Mouse (Mus musculus) thymus, postnatal 14 days (tissue): ENCODE data around the gene Odf4.
"Not testable (repeated sequence)": the region's sequence is repeated elsewhere in the genome, so short reads cannot be mapped to it uniquely, and the experiment has no call there.

ENCODE experiments used
- DNase-seq: peaks from one replicate; pipeline ENCODE4 v3.0.0; 2021

Gene Odf4

DNA sequence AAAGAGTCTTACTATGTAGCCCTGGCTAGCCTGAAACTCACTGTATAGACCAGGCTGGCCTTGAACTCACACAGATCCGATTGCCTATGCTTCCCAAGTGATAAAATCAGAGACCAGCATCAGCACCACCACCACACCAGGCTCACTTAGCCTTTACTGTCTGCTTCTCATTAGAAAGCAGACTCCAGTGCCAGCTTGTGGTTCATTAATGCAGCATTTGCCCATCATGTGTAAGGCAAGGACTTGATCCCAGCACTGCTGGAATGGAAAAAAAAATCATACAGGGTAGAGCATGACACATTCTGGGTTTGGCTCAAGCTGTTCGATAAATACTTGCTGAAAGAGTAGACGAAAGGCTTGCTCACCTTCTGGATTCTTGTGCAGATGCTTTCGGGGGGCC lies 19.1 kb upstream of the Odf4 start:
- DNase-seq, result no peak

GRCm38 (mm10) chr11:68945245-68945644 lies 18.4 kb upstream of the Odf4 start:
- DNase-seq, result no peak

DNA sequence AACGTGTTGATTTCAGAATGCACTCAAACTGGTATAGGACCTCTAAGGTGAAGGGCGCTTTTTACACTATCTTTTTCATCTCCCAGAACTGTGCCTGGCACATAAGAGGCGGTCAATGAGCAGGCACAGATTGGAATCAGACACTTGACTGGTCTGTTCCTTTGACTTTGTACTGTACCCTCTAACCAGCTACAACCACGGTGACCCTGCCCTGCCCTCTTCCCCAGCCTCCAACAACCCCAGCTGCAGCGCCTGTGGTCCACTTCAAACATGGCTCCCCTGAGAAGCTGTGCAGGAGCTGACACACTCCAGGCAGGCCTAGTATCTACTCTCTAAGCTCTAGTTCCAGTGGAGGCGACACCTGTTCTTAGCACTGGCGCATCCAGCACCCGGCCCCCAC lies 15.8 kb upstream of the Odf4 start:
- no peak for DNase-seq

DNA sequence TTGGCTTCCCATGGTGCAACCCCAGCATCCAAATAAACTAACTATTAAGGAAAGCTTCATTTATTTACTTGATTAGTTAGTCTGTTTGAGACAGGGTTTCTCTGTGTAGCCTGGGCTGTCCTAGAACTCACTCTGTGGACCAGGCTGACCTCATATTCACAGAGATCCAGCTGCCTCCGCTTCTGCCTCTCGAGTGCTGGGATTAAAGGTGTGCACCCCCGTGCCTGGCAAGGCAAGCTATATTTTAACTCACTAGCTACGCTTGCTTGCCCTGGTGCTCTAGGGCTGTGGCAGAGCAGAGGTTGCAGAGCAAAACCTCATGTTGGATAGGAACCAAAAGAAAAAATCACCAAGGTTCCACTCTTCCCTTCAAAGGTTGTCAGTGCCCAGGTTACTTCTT lies 13.6 kb upstream of the Odf4 start:
- no peak for DNase-seq

GRCm38 (mm10) chr11:68939451-68940304 lies 12.8 kb upstream of the Odf4 start:
- peak; percentile 87 for DNase-seq

- not testable (repeated sequence) for DNase-seq
Measured at GRCm38 (mm10) chr11:68936951-68937350, 10.1 kb upstream of the Odf4 start.

GRCm38 (mm10) chr11:68933885-68934507 lies 7.1 kb upstream of the Odf4 start:
- no peak for DNase-seq

DNA sequence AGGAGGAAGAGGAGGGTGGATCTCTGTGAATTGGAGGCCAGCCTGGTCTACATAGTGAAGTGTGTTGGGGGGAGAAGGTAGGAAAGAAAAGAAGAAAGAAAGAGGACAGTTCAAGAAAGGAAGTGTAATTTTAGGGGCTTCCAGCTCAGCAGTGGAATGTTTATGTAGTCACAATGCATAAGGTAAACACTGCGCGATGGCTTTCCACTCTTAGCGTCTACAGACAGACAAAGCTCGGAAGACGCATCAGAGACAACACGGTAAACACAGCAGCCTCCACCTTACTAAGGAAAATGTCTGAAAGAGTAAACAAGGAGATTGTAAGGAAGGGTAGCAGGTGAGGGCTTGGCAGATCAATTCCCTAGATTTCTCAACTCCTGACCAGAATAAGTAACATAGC lies 3.1 kb upstream of the Odf4 start:
- DNase-seq, result no peak

GRCm38 (mm10) chr11:68924749-68925148 lies 2.1 kb downstream of the Odf4 start:
- DNase-seq, result no peak

- DNase-seq, result no peak
Measured at GRCm38 (mm10) chr11:68923191-68923590, 3.7 kb downstream of the Odf4 start.

- DNase-seq, result no peak
Measured at GRCm38 (mm10) chr11:68914566-68914965, 12.3 kb downstream of the Odf4 start.

DNA sequence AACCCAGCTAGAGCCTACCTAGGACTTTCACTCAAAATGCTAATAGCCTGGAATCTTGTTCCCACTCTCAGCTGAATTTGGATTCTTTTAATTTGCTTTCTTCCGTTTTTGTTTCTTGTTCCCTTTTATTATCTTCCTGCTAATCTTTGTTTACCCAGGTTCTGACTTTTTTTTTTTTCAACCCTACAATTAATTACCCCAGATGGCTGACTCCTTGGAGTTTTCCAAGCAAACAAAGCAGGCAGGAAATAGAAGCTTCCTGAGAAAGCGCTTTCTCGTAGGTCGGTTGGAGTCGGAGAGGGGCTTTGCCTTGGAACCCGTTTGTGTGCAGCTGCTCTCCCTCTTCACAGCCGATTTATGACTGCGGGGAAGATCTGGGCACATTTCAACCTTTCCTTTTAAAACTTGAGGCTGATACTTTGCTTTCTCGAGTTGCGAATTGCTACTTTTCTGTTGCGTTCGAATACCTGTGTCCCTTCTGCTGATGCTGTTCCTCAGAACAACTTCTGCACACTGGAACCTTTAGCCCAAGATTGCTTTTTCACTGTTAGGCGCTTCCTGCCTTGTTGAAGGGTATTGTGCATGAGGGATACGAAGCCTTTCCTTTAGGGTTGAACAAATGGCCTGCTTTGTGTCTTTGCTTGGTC lies 15.2 kb downstream of the Odf4 start:
- DNase-seq, result no peak

DNA sequence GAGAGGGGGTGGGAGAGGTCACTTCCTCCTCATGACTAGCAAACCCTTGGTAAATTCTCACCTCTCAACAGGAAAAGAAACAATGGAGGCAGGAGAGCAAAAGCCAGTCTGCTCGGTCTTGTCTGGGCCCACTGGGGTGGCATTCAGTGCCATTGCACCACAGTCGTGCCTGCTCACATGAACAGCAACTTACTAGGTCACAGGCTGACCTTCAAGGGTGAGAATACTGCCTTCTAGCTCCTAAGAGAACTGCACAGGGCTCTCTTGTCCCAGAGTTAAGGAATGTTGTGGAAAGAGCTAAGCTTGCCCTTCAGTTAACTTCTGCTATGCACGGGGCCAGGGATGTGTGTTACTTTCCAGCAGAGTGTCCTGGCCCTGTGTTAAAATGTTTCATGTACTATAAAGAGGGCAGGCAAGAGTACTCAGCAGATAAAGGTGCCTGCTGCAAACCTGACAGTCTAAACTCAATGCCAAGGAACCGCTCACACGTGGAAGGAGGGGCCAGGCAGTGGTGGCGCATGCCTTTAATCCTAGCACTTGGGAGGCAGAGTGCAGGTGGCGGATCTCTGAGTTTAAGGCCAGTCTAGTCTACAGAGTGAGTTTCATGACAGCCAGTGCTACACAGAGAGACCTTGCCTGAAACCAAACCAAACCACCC lies 17.9 kb downstream of the Odf4 start:
- DNase-seq, result peak; percentile 22

- DNase-seq, result no peak
Measured at GRCm38 (mm10) chr11:68907251-68907650, 19.6 kb downstream of the Odf4 start.

DNA sequence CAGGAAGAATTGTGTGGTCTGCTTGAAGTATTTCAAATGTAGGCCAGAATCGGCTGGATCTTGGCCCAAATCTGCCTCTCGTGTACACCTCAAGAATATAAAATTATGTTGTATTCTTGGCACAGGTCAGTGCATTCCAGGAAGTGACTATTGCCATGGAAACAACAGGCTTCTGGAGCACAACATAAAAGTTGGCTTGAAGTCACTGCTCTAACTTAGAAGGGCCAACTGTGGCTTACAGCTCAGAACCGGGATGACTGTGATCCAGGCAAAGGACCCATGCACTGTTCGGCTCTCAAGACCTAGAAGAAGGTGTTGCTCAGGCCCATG lies 20.5 kb downstream of the Odf4 start:
- DNase-seq, result no peak

- DNase-seq, result no peak
Measured at GRCm38 (mm10) chr11:68905665-68906460, 21.0 kb downstream of the Odf4 start.

- no peak for DNase-seq
Measured at GRCm38 (mm10) chr11:68905138-68905531, 21.7 kb downstream of the Odf4 start.

DNA sequence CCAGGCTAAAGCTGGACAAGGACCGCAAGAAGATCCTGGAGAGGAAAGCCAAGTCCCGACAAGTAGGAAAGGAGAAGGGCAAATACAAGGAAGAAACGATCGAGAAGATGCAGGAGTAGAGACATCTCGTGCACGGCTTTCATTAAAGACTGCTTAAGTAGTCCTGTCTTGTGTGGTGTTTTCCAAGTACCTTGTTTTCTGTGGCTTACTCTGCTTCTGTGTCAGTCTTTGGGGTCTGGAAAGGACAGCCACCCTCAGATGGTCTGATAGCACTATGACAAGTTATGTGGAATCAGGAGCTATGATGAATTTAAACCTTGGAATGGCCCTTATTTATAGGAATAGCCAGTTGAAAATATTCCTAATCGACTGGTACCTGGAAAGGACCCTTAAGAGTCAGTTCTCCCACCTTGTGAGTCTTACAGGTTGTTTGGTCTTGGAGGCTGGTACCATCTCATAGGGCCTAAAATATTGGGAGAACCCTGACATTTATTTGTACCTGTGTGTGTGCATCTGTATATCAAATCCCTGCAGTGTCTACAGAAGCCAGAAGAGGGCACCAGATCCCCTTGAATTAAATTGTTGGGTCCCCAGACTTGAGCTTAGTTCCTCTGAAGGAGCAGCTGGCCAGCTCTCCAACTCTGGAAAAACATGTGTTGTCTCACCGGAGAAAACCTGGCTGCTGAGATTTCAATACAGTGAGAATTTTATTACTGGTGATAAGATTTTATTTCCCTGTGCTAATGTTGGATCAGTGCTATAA lies 22.3 kb downstream of the Odf4 start:
- peak; percentile 75 for DNase-seq

GRCm38 (mm10) chr11:68903775-68904174 lies 23.1 kb downstream of the Odf4 start:
- no peak for DNase-seq

DNA sequence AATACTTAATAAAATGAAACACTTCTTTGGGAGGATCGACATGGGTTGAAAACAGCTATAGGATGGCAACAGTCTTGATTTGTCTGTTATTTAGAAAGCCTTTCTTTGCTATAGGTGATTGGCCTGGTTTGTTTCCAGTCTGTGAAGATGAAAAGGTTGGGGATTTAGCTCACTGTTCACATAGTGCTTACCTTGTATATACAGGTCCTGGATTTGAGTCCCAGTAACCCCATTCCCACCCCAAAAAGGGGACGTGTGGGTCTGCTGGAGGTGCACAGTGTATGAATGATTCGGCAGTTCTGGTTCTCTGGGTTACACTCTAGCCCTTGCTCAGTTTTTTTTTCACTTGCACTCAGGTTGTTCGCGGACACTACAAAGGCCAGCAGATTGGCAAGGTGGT lies 24.1 kb downstream of the Odf4 start:
- DNase-seq, result no peak

DNA sequence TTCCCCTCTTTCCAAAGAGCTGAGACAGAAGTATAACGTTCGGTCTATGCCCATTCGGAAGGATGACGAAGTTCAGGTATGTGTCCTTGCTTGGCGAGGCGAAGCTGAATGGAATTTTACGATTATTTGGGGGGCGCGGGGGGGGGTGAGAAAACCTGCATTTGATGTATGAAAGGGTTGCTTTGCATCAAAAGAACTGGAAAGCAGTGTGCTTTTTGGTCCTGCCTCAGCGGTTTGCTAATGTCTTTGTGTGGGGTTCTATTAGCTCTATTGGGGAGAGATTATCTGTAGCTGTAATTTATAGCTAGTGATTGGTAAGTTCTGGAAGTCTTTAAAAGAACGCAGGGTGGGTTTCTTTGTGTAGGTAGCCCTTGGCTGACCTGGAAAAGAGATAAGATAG lies 24.5 kb downstream of the Odf4 start:
- DNase-seq, result no peak

DNA sequence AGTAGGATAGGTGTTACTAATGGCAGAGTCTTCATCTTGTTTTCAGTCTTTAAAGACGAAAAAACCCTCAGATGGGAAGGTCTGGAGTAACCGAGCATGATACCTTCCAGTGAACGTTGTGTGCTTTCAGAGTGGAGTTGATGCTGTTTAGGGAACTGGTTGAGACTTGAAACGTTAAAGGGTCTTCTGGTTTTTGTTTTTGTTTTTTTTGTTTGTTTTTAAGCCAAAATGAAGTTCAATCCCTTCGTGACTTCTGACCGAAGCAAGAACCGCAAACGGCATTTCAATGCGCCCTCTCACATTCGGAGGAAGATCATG lies 24.9 kb downstream of the Odf4 start:
- DNase-seq, result no peak
